Mouse (Mus musculus) stomach, postnatal 0 days (tissue): ENCODE data around the gene Egfem1.

Experiments used
- CTCF ChIP-seq: IDR thresholded peaks from 2 replicates; pipeline ENCODE4 v1.5.1; 2016; ENCODE audit warnings: antibody characterized with exemption, low read depth, mild to moderate bottlenecking, moderate library complexity
- EP300 ChIP-seq: optimal IDR thresholded peaks from 2 replicates; pipeline ENCODE3; 2016; ENCODE audit warnings: antibody characterized with exemption

GRCm38 (mm10) chr3:29578055-29578860, 496.4 kb downstream of the Egfem1 start:
- TF ChIP-seq CTCF (no peak), EP300 (no peak)
